ENCODE assay signal across 16 mouse cellular contexts in genomic region chr6:136491631-136492030, GRCm38 (mm10). TPM values are rescaled to one million over a fixed set of nuclear protein-coding genes. Genes with fewer than 3 reads are reported as not detected.
DNase-seq lines count a peak whose midpoint lies in the region; ATAC-seq and TF ChIP-seq lines count a peak whose summit lies in the region.
"Had no signal": no experiment of that assay in that cellular context is flagged by ENCODE, and none has a peak within 500 bp of the region (broad histone marks: within the 10 kb centered on the region; RNA-seq: fewer than 3 reads in every experiment).

No protein-coding gene starts in this region.

- H3K4me3 ChIP-seq in intestine, embryonic 14.5 days (ENCODE audit: low read depth, low read length), result no peak overlapping the region
- H3K4me3 ChIP-seq in intestine, embryonic 16.5 days (ENCODE audit: low read length), result no peak overlapping the region
- no peak overlapping the region for H3K4me3 ChIP-seq in bone marrow macrophage, adult 2 months (ENCODE audit: insufficient read depth, low read length)
- H3K4me3 ChIP-seq in stomach, postnatal 0 days (ENCODE audit: low read depth, low read length), result no peak overlapping the region
- H3K4me3 ChIP-seq in midbrain, postnatal 0 days (ENCODE audit: low read depth, low read length), result no peak overlapping the region
- H3K4me3 ChIP-seq: hindbrain, embryonic 15.5 days; kidney, embryonic 15.5 days; layer of hippocampus, adult 2 months; lung, embryonic 15.5 days; midbrain, embryonic 10.5 days had no signal

- no peak for ATAC-seq in intestine, embryonic 14.5 days (replicated peaks; ENCODE audit: low FRiP score, low TSS enrichment, low read depth)
- no peak for ATAC-seq in intestine, embryonic 16.5 days
- peak; percentile 68 for ATAC-seq in CD4-positive, CD25-positive, alpha-beta regulatory T cell, adult 4 months
- no peak for ATAC-seq in stomach, postnatal 0 days (ENCODE audit: low FRiP score, low TSS enrichment)
- no peak for ATAC-seq in midbrain, postnatal 0 days (ENCODE audit: low FRiP score)
- ATAC-seq: forebrain, embryonic 14.5 days had no signal

- H3K4me1 ChIP-seq in intestine, embryonic 14.5 days (replicated peaks; ENCODE audit: control insufficient read depth, insufficient read depth, low read length), result 0 out of 2 replicates have a peak, but pooled peaks cover 3% of the 10 kb centered on the region
- H3K4me1 ChIP-seq in intestine, embryonic 16.5 days (ENCODE audit: control insufficient read depth, insufficient read depth, low read length), result no peaks in the 10 kb centered on the region
- peaks cover 24% of the 10 kb centered on the region for H3K4me1 ChIP-seq in bone marrow macrophage, adult 2 months (ENCODE audit: control insufficient read depth, insufficient read depth, low read length)
- 0 out of 2 replicates have a peak, but pooled peaks cover 2% of the 10 kb centered on the region for H3K4me1 ChIP-seq in stomach, postnatal 0 days (replicated peaks; ENCODE audit: control insufficient read depth, insufficient read depth)
- no peaks in the 10 kb centered on the region for H3K4me1 ChIP-seq in midbrain, postnatal 0 days (ENCODE audit: insufficient read depth, low read length)
- H3K4me1 ChIP-seq: hindbrain, embryonic 15.5 days had no signal

- H3K27me3 ChIP-seq in intestine, embryonic 14.5 days (replicated peaks; ENCODE audit: control insufficient read depth, insufficient read depth, low read length), result no peaks in the 10 kb centered on the region
- H3K27me3 ChIP-seq in intestine, embryonic 16.5 days (replicated peaks; ENCODE audit: control insufficient read depth, insufficient read depth, low read length), result no peaks in the 10 kb centered on the region
- H3K27me3 ChIP-seq in stomach, postnatal 0 days (ENCODE audit: control insufficient read depth, insufficient read depth, low read length), result no peaks in the 10 kb centered on the region
- H3K27me3 ChIP-seq in midbrain, postnatal 0 days (ENCODE audit: insufficient read depth, low read length), result no peaks in the 10 kb centered on the region
- H3K27me3 ChIP-seq: hindbrain, embryonic 15.5 days; kidney, embryonic 15.5 days; lung, embryonic 15.5 days had no signal

- peak; percentile 4 for DNase-seq in intestine, embryonic 14.5 days (ENCODE audit: low spot score)
- no peak for DNase-seq in stomach, postnatal 0 days (ENCODE audit: low spot score)
- no peak for DNase-seq in kidney, postnatal 25 days
- no peak for DNase-seq in midbrain, postnatal 0 days (ENCODE audit: low spot score)
- DNase-seq: cerebellum, adult 18-20 months; right cerebral cortex, postnatal 14 days had no signal

- no peaks in the 10 kb centered on the region for H3K9me3 ChIP-seq in intestine, embryonic 14.5 days (ENCODE audit: control insufficient read depth, low read length)
- no peaks in the 10 kb centered on the region for H3K9me3 ChIP-seq in intestine, embryonic 16.5 days (ENCODE audit: control insufficient read depth, low read length)
- H3K9me3 ChIP-seq in stomach, postnatal 0 days (ENCODE audit: control insufficient read depth, low read length), result no peaks in the 10 kb centered on the region
- no peaks in the 10 kb centered on the region for H3K9me3 ChIP-seq in midbrain, postnatal 0 days (ENCODE audit: low read length)
- H3K9me3 ChIP-seq: G1E; hindbrain, embryonic 15.5 days; kidney, embryonic 15.5 days; lung, embryonic 15.5 days had no signal

- H3K4me2 ChIP-seq in intestine, embryonic 14.5 days (ENCODE audit: low read length), result no peak overlapping the region
- no peak overlapping the region for H3K4me2 ChIP-seq in intestine, embryonic 16.5 days (ENCODE audit: low read depth, low read length)
- H3K4me2 ChIP-seq in stomach, postnatal 0 days (replicated peaks; ENCODE audit: low read depth), result no peak overlapping the region
- H3K4me2 ChIP-seq in midbrain, postnatal 0 days (ENCODE audit: low read depth, low read length, poor library complexity, severe bottlenecking), result no peak overlapping the region
- H3K4me2 ChIP-seq: hindbrain, embryonic 15.5 days; kidney, embryonic 15.5 days; lung, embryonic 15.5 days had no signal

- no peak overlapping the region for H3K9ac ChIP-seq in intestine, embryonic 14.5 days (ENCODE audit: low read length)
- no peak overlapping the region for H3K9ac ChIP-seq in intestine, embryonic 16.5 days (ENCODE audit: low read depth, low read length)
- no peak overlapping the region for H3K9ac ChIP-seq in stomach, postnatal 0 days (ENCODE audit: low read length)
- H3K9ac ChIP-seq in midbrain, postnatal 0 days (replicated peaks; ENCODE audit: low read length, poor library complexity, severe bottlenecking), result no peak overlapping the region
- H3K9ac ChIP-seq: hindbrain, embryonic 15.5 days; kidney, embryonic 15.5 days; lung, embryonic 15.5 days had no signal

- no peak overlapping the region for H3K27ac ChIP-seq in intestine, embryonic 14.5 days (ENCODE audit: low read depth)
- H3K27ac ChIP-seq in intestine, embryonic 16.5 days (ENCODE audit: low read length), result no peak overlapping the region
- H3K27ac ChIP-seq in bone marrow macrophage, adult 2 months (ENCODE audit: insufficient read depth, low read depth, low read length), result peak overlapping the region; percentile 40; the same call in 1 of the 2 replicates
- H3K27ac ChIP-seq in stomach, postnatal 0 days (replicated peaks), result peak overlapping the region; percentile 3
- H3K27ac ChIP-seq in midbrain, postnatal 0 days (ENCODE audit: low read depth, low read length), result no peak overlapping the region
- H3K27ac ChIP-seq: hindbrain, embryonic 15.5 days; kidney, embryonic 15.5 days; layer of hippocampus, adult 2 months; midbrain, embryonic 10.5 days had no signal

- H3K36me3 ChIP-seq in intestine, embryonic 14.5 days (ENCODE audit: control insufficient read depth, insufficient read depth, low read length), result no peaks in the 10 kb centered on the region
- no peaks in the 10 kb centered on the region for H3K36me3 ChIP-seq in intestine, embryonic 16.5 days (ENCODE audit: control insufficient read depth, insufficient read depth, low read length)
- no peaks in the 10 kb centered on the region for H3K36me3 ChIP-seq in stomach, postnatal 0 days (ENCODE audit: control insufficient read depth, insufficient read depth, low read length)
- H3K36me3 ChIP-seq in midbrain, postnatal 0 days (ENCODE audit: insufficient read depth, low read length), result no peaks in the 10 kb centered on the region
- H3K36me3 ChIP-seq: G1E; hindbrain, embryonic 15.5 days; kidney, embryonic 15.5 days; lung, embryonic 15.5 days; midbrain, embryonic 10.5 days had no signal

- 56% methylated on average over 5 of the region's 5 CpGs for WGBS in intestine, embryonic 14.5 days
- whole genome bisulfite sequencing in intestine, embryonic 16.5 days, result 66% methylated on average over 5 of the region's 5 CpGs
- WGBS in stomach, postnatal 0 days, result 56% methylated on average over 5 of the region's 5 CpGs
- 90% methylated on average over 5 of the region's 5 CpGs for WGBS in midbrain, postnatal 0 days

- TF ChIP-seq CTCF in bone marrow macrophage, adult 2 months (IDR thresholded peaks at IDR 0.05; ENCODE audit: low read depth, low read length), result no peak
- no peak for TF ChIP-seq CTCF in stomach, postnatal 0 days (IDR thresholded peaks at IDR 0.05; ENCODE audit: low read depth)
- TF ChIP-seq CTCF in midbrain, postnatal 0 days (IDR thresholded peaks at IDR 0.05), result no peak

- TF ChIP-seq EP300 in stomach, postnatal 0 days (optimal IDR thresholded peaks at IDR 0.05), result no peak

- TF ChIP-seq POLR2A in bone marrow macrophage, adult 2 months (IDR thresholded peaks at IDR 0.05; ENCODE audit: borderline replicate concordance, low read depth, low read length), result no peak

RNA-seq across cellular contexts. Expression of gene Atf7ip, which starts 14.3 kb away (rescaled TPM):
- polyA plus RNA-seq in intestine, embryonic 14.5 days (2014; fragmentation: Nextera tagmentation; extraction: Ambion mirVana), result 32.9 and 36.0 TPM in 2 replicates
- 17.6 and 21.0 TPM in 2 replicates for polyA plus RNA-seq in intestine, embryonic 16.5 days (2015; fragmentation: Nextera tagmentation; extraction: Ambion mirVana)
- polyA plus RNA-seq in CD4-positive, CD25-positive, alpha-beta regulatory T cell, adult 4 months (2017; shearing (Covaris generic)), result 100 to 1,000 TPM in 1 of 2 experiments, 10 to 100 TPM in 1; 96.5 to 115 TPM
- polyA plus RNA-seq in bone marrow macrophage, adult 2 months (2012; ENCODE audit: insufficient read depth, insufficient read length, missing spikeins), result 34.7 and 37.2 TPM in 2 replicates
- polyA plus RNA-seq in stomach, postnatal 0 days (2015; fragmentation: Nextera tagmentation; extraction: Ambion mirVana), result 8.4 and 9.5 TPM in 2 replicates
- 43.1 and 55.2 TPM in 2 replicates for total RNA-seq in midbrain, postnatal 0 days (2014; rRNA removed)
- 18.9 and 28.7 TPM in 2 replicates for polyA plus RNA-seq in midbrain, postnatal 0 days (2015; fragmentation: Nextera tagmentation; extraction: Ambion mirVana)

Comparison
In these comparisons a context has a peak if more than half of its experiments do, and no peak if none do; other contexts are left out.
1. H3K27ac ChIP-seq: peak in bone marrow macrophage, adult 2 months (single experiment) and stomach, postnatal 0 days (single experiment); none in intestine, embryonic 14.5 days (single experiment), intestine, embryonic 16.5 days (single experiment) and midbrain, postnatal 0 days (single experiment).